Mouse (Mus musculus) ES-Bruce4 (cell line): Measurements from ENCODE around the gene Coro1c.

Experiments used
- CTCF ChIP-seq: IDR thresholded peaks from one replicate; pipeline ENCODE4 v1.8.1; 2011; ENCODE audit warnings: low read depth, low read length
- POLR2A ChIP-seq: IDR thresholded peaks from one replicate; pipeline ENCODE4 v1.8.1; 2011; ENCODE audit warnings: low read length; ENCODE audit not compliant: insufficient read depth

GRCm38 (mm10) chr5:113881136-113881535 lies 27.4 kb downstream of the Coro1c start:
- no peak for TF ChIP-seq CTCF
- no peak for TF ChIP-seq POLR2A
